Comparison of ENCODE assay signal across 32 mouse cellular contexts in the genomic region with DNA sequence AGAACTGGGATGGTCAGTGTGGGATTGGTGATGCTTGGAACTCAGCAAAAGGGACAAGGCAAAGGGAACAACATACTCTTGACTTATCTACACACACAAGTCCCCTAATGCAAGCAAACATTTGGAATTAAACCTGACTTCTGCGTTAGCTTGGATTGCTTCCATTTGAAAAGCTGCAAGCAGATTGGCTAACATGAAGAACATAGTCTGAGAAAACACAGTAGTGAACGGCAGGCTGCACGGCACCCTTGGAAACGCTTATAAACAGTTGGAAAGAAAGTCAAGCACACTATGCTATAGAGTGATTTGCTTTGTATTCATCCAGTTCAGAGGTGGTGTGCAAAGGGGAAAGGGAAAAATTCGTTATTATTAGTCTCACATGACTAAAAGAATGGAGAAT.
"Had no signal": no experiment of that assay in that cellular context is flagged by ENCODE, and none has a peak within 500 bp of the region (broad histone marks: within the 10 kb centered on the region; RNA-seq: fewer than 3 reads in every experiment).

No protein-coding gene starts in this region.

- H3K4me1 ChIP-seq: heart, embryonic 15.5 days; hindbrain, embryonic 10.5 days; hindbrain, embryonic 12.5 days; hindbrain, embryonic 15.5 days; intestine, embryonic 15.5 days; kidney, embryonic 15.5 days had no signal

- H3K27ac ChIP-seq: heart, embryonic 15.5 days; hindbrain, embryonic 10.5 days; hindbrain, embryonic 12.5 days; hindbrain, embryonic 13.5 days; hindbrain, embryonic 14.5 days; hindbrain, embryonic 15.5 days; hindbrain, postnatal 0 days; intestine, embryonic 15.5 days; kidney, embryonic 15.5 days; kidney, postnatal 0 days; layer of hippocampus, adult 2 months; left cerebral cortex, adult 2 months had no signal

- DNase-seq: heart, postnatal 10 days; heart, postnatal 14 days; heart, postnatal 36 days; heart, postnatal 4 days; kidney, adult 11 months; kidney, adult 18-20 months; kidney, adult 2 months; kidney, adult 8-10 months; kidney, adult 9 months; kidney, postnatal 10 days; kidney, postnatal 14 days; kidney, postnatal 25 days; kidney, postnatal 36 days; kidney, postnatal 4 days; layer of hippocampus, adult 9-11 months; layer of hippocampus, postnatal 36 days had no signal

- H3K9ac ChIP-seq: heart, embryonic 15.5 days; hindbrain, embryonic 12.5 days; hindbrain, embryonic 13.5 days; hindbrain, embryonic 14.5 days; hindbrain, embryonic 15.5 days; intestine, embryonic 15.5 days; kidney, embryonic 15.5 days had no signal

- H3K27me3 ChIP-seq: heart, embryonic 15.5 days; hindbrain, embryonic 12.5 days; hindbrain, embryonic 13.5 days; hindbrain, embryonic 15.5 days; intestine, embryonic 15.5 days; kidney, embryonic 15.5 days had no signal

- H3K4me2 ChIP-seq: heart, embryonic 15.5 days; hindbrain, embryonic 12.5 days; hindbrain, embryonic 13.5 days; hindbrain, embryonic 14.5 days; hindbrain, embryonic 15.5 days; intestine, embryonic 15.5 days; kidney, embryonic 15.5 days had no signal

- H3K4me3 ChIP-seq: heart, embryonic 15.5 days; hindbrain, embryonic 10.5 days; hindbrain, embryonic 12.5 days; hindbrain, embryonic 13.5 days; hindbrain, embryonic 15.5 days; intestine, embryonic 15.5 days; kidney, embryonic 15.5 days; layer of hippocampus, adult 2 months; left cerebral cortex, adult 2 months had no signal

- H3K9me3 ChIP-seq: heart, embryonic 15.5 days; hindbrain, embryonic 10.5 days; hindbrain, embryonic 12.5 days; hindbrain, embryonic 13.5 days; hindbrain, embryonic 15.5 days; intestine, embryonic 15.5 days; kidney, embryonic 15.5 days had no signal

- H3K36me3 ChIP-seq: heart, embryonic 15.5 days; hindbrain, embryonic 10.5 days; hindbrain, embryonic 12.5 days; hindbrain, embryonic 13.5 days; hindbrain, embryonic 15.5 days; intestine, embryonic 15.5 days; kidney, embryonic 15.5 days had no signal

- ATAC-seq: hindbrain, embryonic 16.5 days; hindbrain, postnatal 0 days; inflammation-experienced regulatory T-cells, adult 6 months; intestine, embryonic 15.5 days; intestine, embryonic 16.5 days; intestine, postnatal 0 days had no signal
